Mouse (Mus musculus) olfactory bulb, adult 2 months (tissue): ENCODE results near the gene Wt1.

Source experiments
- CTCF ChIP-seq: fragments of 200-500 bp; IDR thresholded peaks from 2 replicates; pipeline ENCODE4 v1.5.1; 2012; ENCODE audit warnings: low read depth, mild to moderate bottlenecking, low read length, moderate library complexity; ENCODE audit not compliant: insufficient read depth
- POLR2A ChIP-seq: fragments of 200-500 bp; IDR thresholded peaks from 2 replicates; pipeline ENCODE4 v1.6.1; 2012; ENCODE audit warnings: mild to moderate bottlenecking, low read depth, low read length, moderate library complexity; ENCODE audit not compliant: insufficient read depth

- TF ChIP-seq POLR2A (no peak), CTCF (no peak)
These were observed 63.0 kb downstream of the Wt1 start for GRCm38 (mm10) chr2:105189352-105189751.
